Mouse (Mus musculus) neural tube, embryonic 13.5 days (tissue): ENCODE measurements around the gene Kif5c. TPM values are rescaled to one million over a fixed set of nuclear protein-coding genes. Genes with fewer than 3 reads are reported as not detected.

Source experiments
- ATAC-seq: fragments of 200-750 bp; cut with Nextera tagmentation; 2 replicates; pipeline ENCODE4 v1.8.0; 2017; ENCODE audit warnings: low read depth, mild to moderate bottlenecking, moderate TSS enrichment, moderate library complexity
- H3K27ac ChIP-seq: fragments of 300-500 bp; sonication (generic); replicated peaks from 2 replicates; pipeline ENCODE4 v1.5.1; 2015; ENCODE audit warnings: moderate library complexity, mild to moderate bottlenecking, inconsistent platforms
- H3K27me3 ChIP-seq: fragments of 300-500 bp; sonication (generic); 2 replicates; pipeline ENCODE4 v1.6.1; 2015; ENCODE audit warnings: mild to moderate bottlenecking, inconsistent platforms
- H3K36me3 ChIP-seq: fragments of 300-500 bp; sonication (generic); 2 replicates; pipeline ENCODE4 v1.6.1; 2015; ENCODE audit warnings: mild to moderate bottlenecking, inconsistent platforms
- H3K4me1 ChIP-seq: fragments of 300-500 bp; sonication (generic); replicated peaks from 2 replicates; pipeline ENCODE4 v1.6.1; 2015; ENCODE audit warnings: inconsistent platforms
- H3K4me2 ChIP-seq: fragments of 300-500 bp; sonication (generic); 2 replicates; pipeline ENCODE4 v1.6.1; 2015; ENCODE audit warnings: inconsistent platforms, mild to moderate bottlenecking, moderate library complexity
- H3K4me3 ChIP-seq: fragments of 300-500 bp; sonication (generic); 2 replicates; pipeline ENCODE4 v1.5.1; 2015; ENCODE audit warnings: mild to moderate bottlenecking, inconsistent platforms
- H3K9ac ChIP-seq: fragments of 300-500 bp; sonication (generic); 2 replicates; pipeline ENCODE4 v1.6.1; 2015; ENCODE audit warnings: moderate library complexity, mild to moderate bottlenecking, inconsistent platforms
- H3K9me3 ChIP-seq: fragments of 300-500 bp; sonication (generic); 2 replicates; pipeline ENCODE4 v1.6.1; 2016; ENCODE audit warnings: inconsistent platforms
- WGBS: fragments of 180-500 bp; shearing (Covaris S2); methylation state at CpG from one replicate; pipeline ENCODE4 v1.1.7; 2015; 5-methylcytosine and 5-hydroxymethylcytosine counted together
- polyA plus RNA-seq: library from polyadenylated mRNA; unstranded; fragments of >200 nt; fragmentation: Nextera tagmentation; extraction: Ambion mirVana; gene quantifications from 2 replicates; pipeline ENCODE4 v1.2.1, GENCODE M21; 2015

The Kif5c gene
- polyA plus RNA-seq, 1 experiment from 2014 or later: 181 TPM

DNA sequence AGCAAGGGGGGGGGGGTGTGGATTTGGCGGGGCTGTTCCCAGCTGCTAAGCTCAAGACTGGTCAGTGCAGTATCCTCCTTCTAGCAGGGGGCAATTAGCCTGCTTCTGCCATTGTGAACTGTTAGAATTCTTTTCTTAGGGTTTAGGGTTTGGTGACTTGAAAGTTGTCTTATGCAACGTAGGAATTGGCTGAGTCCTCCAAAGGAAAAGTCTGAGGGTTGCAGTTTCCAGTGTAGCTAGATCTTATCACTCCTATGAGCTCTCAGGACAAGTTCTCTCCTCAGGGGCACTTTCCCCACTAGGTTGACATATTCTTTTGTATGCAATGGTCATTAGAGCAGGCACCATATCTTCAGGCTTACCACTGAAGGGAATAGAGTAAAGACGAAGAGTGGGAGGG is 169.5 kb downstream of the Kif5c start:
- Histone ChIP-seq H3K4me2 (peak overlapping the region; percentile 100), H3K9me3 (no peaks in the 10 kb centered on the region), H3K4me1 (peaks cover 13% of the 10 kb centered on the region; the same call in 1 of the 2 replicates), H3K9ac (no peak overlapping the region), H3K27me3 (peaks cover 56% of the 10 kb centered on the region), H3K4me3 (peak overlapping the region; percentile 60; the same call in 1 of the 2 replicates), H3K36me3 (no peaks in the 10 kb centered on the region), H3K27ac (no peak overlapping the region)
- ATAC-seq: no peak
- WGBS: 16% methylated on average over 3 of the region's 3 CpGs

DNA sequence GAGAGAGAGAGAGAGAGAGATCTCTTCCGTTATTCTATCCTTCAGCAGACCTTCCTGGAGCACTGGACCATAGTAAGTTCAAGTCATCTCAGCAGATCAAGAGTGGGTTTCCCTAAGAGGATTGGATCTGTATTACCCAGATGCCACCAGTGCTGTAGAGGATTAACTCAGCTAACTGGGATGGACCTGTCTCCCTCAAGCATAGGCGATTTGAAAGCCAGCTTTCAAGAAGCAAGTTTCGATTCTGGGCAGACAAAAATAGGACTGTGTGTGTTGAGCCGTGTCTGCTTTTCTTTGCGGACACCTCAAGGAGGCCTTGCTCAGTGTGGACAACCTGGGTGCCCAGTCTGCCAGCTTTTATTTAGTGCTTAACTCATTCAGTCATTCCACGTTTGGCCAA is 170.0 kb downstream of the Kif5c start:
- ATAC-seq: no peak
- H3K4me2 ChIP-seq: no peak overlapping the region
- H3K4me3 ChIP-seq: no peak overlapping the region
- H3K36me3 ChIP-seq: no peaks in the 10 kb centered on the region
- no peak overlapping the region for H3K9ac ChIP-seq
- H3K9me3 ChIP-seq: no peaks in the 10 kb centered on the region
- H3K4me1 ChIP-seq: peaks cover 13% of the 10 kb centered on the region; the same call in 1 of the 2 replicates
- peaks cover 56% of the 10 kb centered on the region for H3K27me3 ChIP-seq
- 76% methylated on average over 6 of the region's 6 CpGs for WGBS
- no peak overlapping the region for H3K27ac ChIP-seq

GRCm38 (mm10) chr2:49789504-49789903 is 170.4 kb downstream of the Kif5c start:
- 89% methylated on average over 5 of the region's 5 CpGs for WGBS
- H3K27ac ChIP-seq: no peak overlapping the region

GRCm38 (mm10) chr2:49797444-49798143 is 178.5 kb downstream of the Kif5c start:
- no peaks in the 10 kb centered on the region for H3K27me3 ChIP-seq
- no peak overlapping the region for H3K4me3 ChIP-seq
- WGBS: 62% methylated on average over 14 of the region's 14 CpGs
- H3K36me3 ChIP-seq: no peaks in the 10 kb centered on the region
- ATAC-seq: no peak; the same call in 1 of the 2 replicates
- H3K4me2 ChIP-seq: no peak overlapping the region
- no peaks in the 10 kb centered on the region for H3K4me1 ChIP-seq
- no peak overlapping the region for H3K9ac ChIP-seq
- no peak overlapping the region for H3K27ac ChIP-seq
- no peaks in the 10 kb centered on the region for H3K9me3 ChIP-seq

More at GRCm38 (mm10) chr2:49789504-49789903, 170.4 kb downstream of the Kif5c start:
- Histone ChIP-seq H3K4me2 (no peak overlapping the region), H3K36me3 (no peaks in the 10 kb centered on the region), H3K9ac (no peak overlapping the region), H3K4me1 (peaks cover 13% of the 10 kb centered on the region; the same call in 1 of the 2 replicates), H3K4me3 (no peak overlapping the region), H3K9me3 (no peaks in the 10 kb centered on the region), H3K27me3 (peaks cover 56% of the 10 kb centered on the region)
- ATAC-seq: no peak

DNA sequence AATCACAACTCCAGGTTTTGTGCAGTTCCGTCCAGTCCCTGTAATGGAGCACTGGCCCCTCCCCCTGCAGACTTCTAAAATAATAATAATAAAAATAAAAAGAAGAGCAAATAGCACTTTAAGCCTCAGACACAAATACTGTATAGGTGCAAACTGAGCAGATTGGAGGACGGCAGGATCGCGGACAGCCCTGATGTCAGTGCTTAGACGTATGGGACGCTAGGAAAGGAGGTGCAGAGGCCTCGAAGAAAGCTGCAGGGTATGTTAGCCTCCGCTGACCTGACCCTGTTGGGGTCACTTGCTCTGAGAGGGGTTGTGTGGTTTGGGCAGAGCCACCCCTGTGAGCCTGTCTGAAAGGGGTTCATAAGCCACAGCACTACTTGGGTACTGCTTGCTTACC is 185.3 kb downstream of the Kif5c start:
- no peak overlapping the region for H3K4me3 ChIP-seq
- H3K9ac ChIP-seq: no peak overlapping the region
- no peaks in the 10 kb centered on the region for H3K36me3 ChIP-seq
- H3K4me1 ChIP-seq: peaks cover 11% of the 10 kb centered on the region; the same call in 1 of the 2 replicates
- no peak; the same call in 1 of the 2 replicates for ATAC-seq
- H3K4me2 ChIP-seq: no peak overlapping the region
- 81% methylated on average over 8 of the region's 8 CpGs for WGBS
- H3K9me3 ChIP-seq: no peaks in the 10 kb centered on the region
- H3K27ac ChIP-seq: no peak overlapping the region
- H3K27me3 ChIP-seq: no peaks in the 10 kb centered on the region

- H3K36me3 ChIP-seq: no peaks in the 10 kb centered on the region
- 0 out of 2 replicates have a peak overlapping the region, but pooled peaks have one; percentile 17 for H3K9ac ChIP-seq
- H3K4me2 ChIP-seq: no peak overlapping the region
- H3K27me3 ChIP-seq: no peaks in the 10 kb centered on the region
- no peak overlapping the region for H3K27ac ChIP-seq
- no peak for ATAC-seq
- H3K4me3 ChIP-seq: no peak overlapping the region
- 65% methylated on average over 11 of the region's 11 CpGs for WGBS
- peaks cover 11% of the 10 kb centered on the region; the same call in 1 of the 2 replicates for H3K4me1 ChIP-seq
- H3K9me3 ChIP-seq: no peaks in the 10 kb centered on the region
These were observed 186.8 kb downstream of the Kif5c start for GRCm38 (mm10) chr2:49805736-49806371.

DNA sequence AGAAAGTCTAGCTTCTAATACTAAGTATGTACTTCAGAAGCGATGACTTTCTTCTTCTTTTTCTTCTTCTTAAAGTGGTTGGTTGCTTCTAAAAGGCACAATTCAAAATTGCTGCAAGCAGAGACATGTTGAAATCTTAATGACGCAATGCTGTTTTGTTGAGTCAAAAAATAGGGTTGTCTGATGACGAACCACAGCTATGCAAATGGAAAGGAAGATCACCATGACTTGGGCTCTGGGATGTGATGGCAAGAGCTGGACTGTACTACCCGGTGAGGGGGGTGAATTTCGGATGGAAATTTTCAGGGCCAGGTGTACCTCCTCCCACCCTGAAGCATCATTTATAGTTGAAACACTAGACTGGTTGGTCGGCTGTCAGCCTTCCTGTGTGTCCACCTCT is 190.4 kb downstream of the Kif5c start:
- no peaks in the 10 kb centered on the region for H3K36me3 ChIP-seq
- H3K4me1 ChIP-seq: peaks cover 25% of the 10 kb centered on the region; the same call in 1 of the 2 replicates
- H3K4me3 ChIP-seq: no peak overlapping the region
- H3K9me3 ChIP-seq: no peaks in the 10 kb centered on the region
- no peaks in the 10 kb centered on the region for H3K27me3 ChIP-seq
- H3K4me2 ChIP-seq: no peak overlapping the region
- WGBS: 87% methylated on average over 6 of the region's 6 CpGs
- no peak overlapping the region for H3K27ac ChIP-seq
- no peak for ATAC-seq
- H3K9ac ChIP-seq: no peak overlapping the region

DNA sequence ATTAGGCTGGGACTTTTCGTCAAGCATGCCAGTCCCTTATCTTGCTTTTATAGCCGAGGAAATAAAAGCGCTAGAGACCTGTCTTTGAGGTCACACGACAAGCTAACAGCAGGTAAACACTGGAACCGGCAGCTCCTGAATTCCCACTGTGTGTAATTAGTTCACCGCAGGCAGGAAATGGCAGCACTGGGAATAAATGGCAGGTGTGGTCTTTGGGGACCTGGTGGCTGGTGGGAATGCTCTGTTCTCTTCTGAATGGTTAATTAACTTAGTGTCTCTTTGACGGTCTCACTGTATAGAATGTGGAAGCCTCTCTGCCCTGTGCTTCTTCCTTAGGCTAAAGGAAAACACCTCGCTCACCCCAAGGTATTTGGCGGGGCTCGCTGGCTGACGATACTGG is 192.3 kb downstream of the Kif5c start:
- ATAC-seq: 0 out of 2 replicates have a peak, but pooled peaks have one; percentile 11

GRCm38 (mm10) chr2:49811871-49812363 is 192.8 kb downstream of the Kif5c start:
- Histone ChIP-seq H3K27ac (no peak overlapping the region), H3K4me2 (no peak overlapping the region), H3K36me3 (no peaks in the 10 kb centered on the region), H3K9ac (no peak overlapping the region), H3K4me1 (peaks cover 13% of the 10 kb centered on the region; the same call in 1 of the 2 replicates), H3K4me3 (no peak overlapping the region), H3K9me3 (no peaks in the 10 kb centered on the region), H3K27me3 (no peaks in the 10 kb centered on the region)
- 25% methylated on average over 4 of the region's 4 CpGs for WGBS
- no peak for ATAC-seq

More for the DNA sequence above, 192.3 kb downstream of the Kif5c start:
- Histone ChIP-seq H3K4me2 (no peak overlapping the region), H3K9me3 (no peaks in the 10 kb centered on the region), H3K27ac (no peak overlapping the region), H3K4me3 (no peak overlapping the region), H3K36me3 (no peaks in the 10 kb centered on the region), H3K9ac (no peak overlapping the region), H3K4me1 (peaks cover 14% of the 10 kb centered on the region; the same call in 1 of the 2 replicates), H3K27me3 (no peaks in the 10 kb centered on the region)
- WGBS: 20% methylated on average over 11 of the region's 11 CpGs

DNA sequence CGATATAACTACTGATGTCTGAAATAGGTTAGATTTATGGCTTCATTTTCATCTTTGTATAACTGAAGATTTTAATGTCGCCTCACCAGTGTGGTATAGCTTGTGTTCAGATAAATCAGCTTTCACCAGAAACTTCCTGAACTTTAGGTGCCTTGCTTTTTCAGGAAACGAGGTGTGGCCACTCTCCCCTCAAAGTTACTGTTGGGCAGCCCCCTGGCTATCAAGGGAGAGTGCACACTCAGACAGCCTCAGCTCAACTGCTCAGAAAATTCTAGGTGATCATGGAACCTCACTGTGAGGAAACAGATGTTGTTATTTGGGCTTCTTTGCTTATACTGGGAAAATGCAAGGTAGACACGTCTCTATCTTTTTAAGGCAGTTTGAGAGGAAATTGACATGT is 194.1 kb downstream of the Kif5c start:
- no peak for ATAC-seq
- H3K9me3 ChIP-seq: no peaks in the 10 kb centered on the region
- H3K27me3 ChIP-seq: no peaks in the 10 kb centered on the region
- no peak overlapping the region for H3K4me2 ChIP-seq
- H3K27ac ChIP-seq: no peak overlapping the region
- H3K4me3 ChIP-seq: no peak overlapping the region
- WGBS: 76% methylated on average over 4 of the region's 4 CpGs
- H3K4me1 ChIP-seq: peaks cover 13% of the 10 kb centered on the region; the same call in 1 of the 2 replicates
- H3K36me3 ChIP-seq: no peaks in the 10 kb centered on the region
- H3K9ac ChIP-seq: no peak overlapping the region

- Histone ChIP-seq H3K4me3 (no peak overlapping the region), H3K4me1 (peaks cover 13% of the 10 kb centered on the region; the same call in 1 of the 2 replicates), H3K27me3 (no peaks in the 10 kb centered on the region), H3K9me3 (no peaks in the 10 kb centered on the region), H3K9ac (no peak overlapping the region), H3K27ac (no peak overlapping the region), H3K36me3 (no peaks in the 10 kb centered on the region), H3K4me2 (no peak overlapping the region)
- ATAC-seq: no peak
- WGBS: 86% methylated on average over 6 of the region's 6 CpGs
These were observed 194.9 kb downstream of the Kif5c start for GRCm38 (mm10) chr2:49814011-49814410.

DNA sequence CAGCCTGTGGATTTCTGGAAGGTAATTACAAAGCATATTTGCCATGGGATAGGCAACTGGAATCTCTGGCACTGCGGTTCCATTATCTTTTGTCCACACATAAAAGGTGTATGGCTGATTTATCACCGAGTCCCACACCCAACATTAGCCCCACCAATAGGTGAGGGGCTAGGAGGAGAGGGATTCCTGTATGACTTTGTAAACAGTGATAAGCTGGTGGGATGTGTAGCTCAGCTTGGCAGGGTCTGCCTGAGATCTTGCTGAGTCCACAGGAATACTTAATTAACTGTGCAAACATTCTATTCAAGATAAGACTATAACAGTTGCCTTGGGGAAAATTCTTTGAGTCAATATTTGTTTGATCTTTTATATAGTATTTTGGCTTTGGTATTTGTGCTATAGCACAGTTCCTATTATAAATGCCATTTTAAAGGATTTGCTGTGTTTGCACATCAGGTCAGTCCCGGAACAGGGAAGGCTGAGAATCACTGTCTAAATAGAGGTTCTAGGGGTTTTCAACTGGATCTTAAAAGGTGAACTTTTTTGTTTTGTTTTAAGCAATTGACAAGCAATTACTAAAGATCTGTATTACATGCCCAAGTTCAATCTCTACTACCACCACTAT is 196.7 kb downstream of the Kif5c start:
- no peaks in the 10 kb centered on the region; the same call in 1 of the 2 replicates for H3K27me3 ChIP-seq
- H3K9ac ChIP-seq: no peak overlapping the region
- H3K4me2 ChIP-seq: no peak overlapping the region
- no peak overlapping the region for H3K4me3 ChIP-seq
- no peak for ATAC-seq
- no peaks in the 10 kb centered on the region for H3K36me3 ChIP-seq
- H3K9me3 ChIP-seq: no peaks in the 10 kb centered on the region
- no peak overlapping the region for H3K27ac ChIP-seq
- WGBS: 85% methylated on average over 3 of the region's 3 CpGs
- peaks cover 13% of the 10 kb centered on the region; the same call in 1 of the 2 replicates for H3K4me1 ChIP-seq
